Mouse (Mus musculus) ES-E14 (cell line): ENCODE measurements around the gene Atp5g1. TPM values are rescaled to one million over a fixed set of nuclear protein-coding genes. Genes with fewer than 3 reads are reported as not detected.

Experiments
- DNase-seq: peaks from one replicate; pipeline ENCODE4 v3.0.0-alpha.2; 2013; ENCODE audit warnings: low read depth, low spot score
- H3K27ac ChIP-seq: 2 replicates; pipeline ENCODE4 v1.5.1; 2012; ENCODE audit warnings: low read depth, mild to moderate bottlenecking, low read length, moderate library complexity, mixed read lengths; ENCODE audit not compliant: poor library complexity, insufficient read depth, severe bottlenecking
- H3K36me3 ChIP-seq: 2 replicates; pipeline ENCODE4 v1.6.1; 2012; ENCODE audit warnings: mild to moderate bottlenecking, low read length, moderate library complexity, mixed read lengths; ENCODE audit not compliant: control insufficient read depth, poor library complexity, insufficient read depth, severe bottlenecking
- H3K4me1 ChIP-seq, 2 experiments: fragments of 150-350 bp in 1 of 2; sonication (generic) in 1 of 2; 2 replicates each; pipeline ENCODE4 v1.6.1; 2012; ENCODE audit warnings: low read length in 2 of 2, mild to moderate bottlenecking in 1 of 2, mixed read lengths in 1 of 2; ENCODE audit not compliant: control insufficient read depth in 2 of 2, insufficient read depth in 2 of 2, poor library complexity in 1 of 2
- H3K4me3 ChIP-seq, 2 experiments: fragments of 150-350 bp in 1 of 2; sonication (generic) in 1 of 2; 2 replicates each; pipeline ENCODE4 v1.5.1; 2012; ENCODE audit warnings: low read length in 2 of 2, low read depth in 1 of 2, mild to moderate bottlenecking in 1 of 2, mixed read lengths in 1 of 2; ENCODE audit not compliant: insufficient read depth in 1 of 2, poor library complexity in 1 of 2, severe bottlenecking in 1 of 2
- H3K9ac ChIP-seq: 2 replicates; pipeline ENCODE4 v1.6.1; 2012; ENCODE audit warnings: low read depth, mild to moderate bottlenecking, low read length, mixed read lengths; ENCODE audit not compliant: poor library complexity, insufficient read depth, severe bottlenecking
- H3K9me3 ChIP-seq: fragments of 150-350 bp; sonication (generic); 2 replicates; pipeline ENCODE4 v1.6.1; 2012; ENCODE audit warnings: low read depth, mild to moderate bottlenecking, low read length; ENCODE audit not compliant: control insufficient read depth, insufficient read depth
- CHD2 ChIP-seq: IDR thresholded peaks from 2 replicates; pipeline ENCODE4 v1.6.1; 2014; ENCODE audit warnings: mild to moderate bottlenecking, low read depth, low read length, inconsistent platforms
- HCFC1 ChIP-seq: IDR thresholded peaks from 2 replicates; pipeline ENCODE4 v1.6.1; 2012; ENCODE audit warnings: low read length, inconsistent platforms, borderline replicate concordance; ENCODE audit not compliant: insufficient read depth
- MAFK ChIP-seq: IDR thresholded peaks from 2 replicates; pipeline ENCODE4 v1.6.1; 2014; ENCODE audit warnings: mild to moderate bottlenecking, low read depth, low read length, inconsistent platforms; ENCODE audit not compliant: insufficient read depth
- ZC3H11A ChIP-seq: IDR thresholded peaks from 2 replicates; pipeline ENCODE4 v1.6.1; 2012; ENCODE audit warnings: low read depth, mild to moderate bottlenecking, inconsistent platforms, low read length, borderline replicate concordance
- ZNF384 ChIP-seq: IDR thresholded peaks from 2 replicates; pipeline ENCODE4 v1.6.1; 2012; ENCODE audit warnings: low read depth, low read length, inconsistent platforms
- in situ Hi-C, 2 experiments: fragments of 600-800 bp; cut with MboI; formaldehyde crosslinking; loops; one replicate each; pipeline ENCODE4 v1.15.1; 2025; ENCODE audit warnings: low sequenced_read_pairs in 2 of 2, inconsistent platforms in 1 of 2; ENCODE audit not compliant: unreplicated experiment in 2 of 2
- total RNA-seq: library from RNA; depleted of rRNA; stranded (reverse); fragments of 300-350 nt; gene quantifications from 2 replicates; pipeline ENCODE4 v1.2.3, GENCODE M21; 2012

Atp5g1 gene
- total RNA-seq, 1 experiment = 963 TPM

- TF ChIP-seq ZNF384 (no peak), HCFC1 (no peak), CHD2 (no peak), ZC3H11A (no peak), MAFK (no peak)
- Histone ChIP-seq H3K4me1 (peaks cover 0 to 2% of the 10 kb centered on the region in 2 experiments; a peak in 1 of 4 replicates), H3K36me3 (peaks cover 16% of the 10 kb centered on the region), H3K9ac (peak overlapping the region; percentile 94), H3K4me3 (peak overlapping the region; percentile 87 to 93), H3K27ac (peak overlapping the region; percentile 72; the same call in 1 of the 2 replicates), H3K9me3 (no peaks in the 10 kb centered on the region)
- in situ Hi-C loops = no loop called here
- DNase-seq = no peak
These were observed 906 bp downstream of the Atp5g1 start for GRCm38 (mm10) chr11:96074351-96075176.

- no peak for DNase-seq
- no peak overlapping the region for H3K27ac ChIP-seq
- TF ChIP-seq ZNF384 (no peak), CHD2 (no peak), HCFC1 (no peak), MAFK (no peak), ZC3H11A (no peak)
- H3K4me1 ChIP-seq = peaks cover 0 to 2% of the 10 kb centered on the region in 2 experiments; a peak in 1 of 4 replicates
- no peak overlapping the region for H3K4me3 ChIP-seq
- in situ Hi-C loops = no loop called here
- no peaks in the 10 kb centered on the region for H3K9me3 ChIP-seq
- H3K9ac ChIP-seq = peak overlapping the region; percentile 94; the same call in 1 of the 2 replicates
- H3K36me3 ChIP-seq = peaks cover 17% of the 10 kb centered on the region
These were observed 2.0 kb downstream of the Atp5g1 start for GRCm38 (mm10) chr11:96073295-96073993.

GRCm38 (mm10) chr11:96071013-96071412 is 4.5 kb downstream of the Atp5g1 start:
- no peak overlapping the region for H3K27ac ChIP-seq
- DNase-seq = no peak
- H3K36me3 ChIP-seq = peaks cover 18% of the 10 kb centered on the region
- TF ChIP-seq HCFC1 (no peak), MAFK (no peak), CHD2 (no peak), ZC3H11A (no peak), ZNF384 (no peak)
- no peak overlapping the region for H3K9ac ChIP-seq
- in situ Hi-C loops = no loop called here
- H3K4me3 ChIP-seq = no peak overlapping the region
- H3K4me1 ChIP-seq = peaks cover 0 to 2% of the 10 kb centered on the region in 2 experiments; a peak in 1 of 4 replicates
- no peaks in the 10 kb centered on the region for H3K9me3 ChIP-seq

GRCm38 (mm10) chr11:96070353-96070752 is 5.1 kb downstream of the Atp5g1 start:
- Histone ChIP-seq H3K4me3 (no peak overlapping the region), H3K27ac (no peak overlapping the region), H3K9me3 (no peaks in the 10 kb centered on the region), H3K4me1 (peaks cover 0 to 2% of the 10 kb centered on the region in 2 experiments; a peak in 2 of 4 replicates), H3K9ac (no peak overlapping the region), H3K36me3 (peaks cover 18% of the 10 kb centered on the region)
- DNase-seq = no peak
- in situ Hi-C loops = no loop called here
- no peak for TF ChIP-seq ZNF384
- TF ChIP-seq MAFK = no peak
- no peak for TF ChIP-seq CHD2
